Mouse (Mus musculus) thymus, adult 2 months (tissue): Measurements from ENCODE around the gene 4932415D10Rik. TPM values are rescaled to one million over a fixed set of nuclear protein-coding genes. Genes with fewer than 3 reads are reported as not detected.
A peak's percentile ranks its signal among the peaks of the same experiment; 100 is the strongest.

ENCODE experiments used
- DNase-seq: peaks from one replicate; pipeline ENCODE4 v3.0.0; 2021
- H3K27ac ChIP-seq: fragments of 200-500 bp; 2 replicates; pipeline ENCODE4 v1.5.1; 2012; ENCODE audit warnings: low read length, control low read depth; ENCODE audit not compliant: control insufficient read depth, insufficient read depth
- H3K27me3 ChIP-seq: fragments of 200-500 bp; 2 replicates; pipeline ENCODE4 v1.6.1; 2012; ENCODE audit warnings: mild to moderate bottlenecking, low read length, moderate library complexity, mixed read lengths; ENCODE audit not compliant: control insufficient read depth, insufficient read depth
- H3K36me3 ChIP-seq: fragments of 200-500 bp; 2 replicates; pipeline ENCODE4 v1.6.1; 2012; ENCODE audit warnings: mild to moderate bottlenecking, low read length, moderate library complexity; ENCODE audit not compliant: control insufficient read depth, insufficient read depth
- H3K4me1 ChIP-seq: fragments of 200-500 bp; replicated peaks from 2 replicates; pipeline ENCODE4 v1.6.1; 2012; ENCODE audit warnings: low read length; ENCODE audit not compliant: control insufficient read depth, insufficient read depth
- H3K4me3 ChIP-seq: fragments of 200-500 bp; 2 replicates; pipeline ENCODE4 v1.5.1; 2012; ENCODE audit warnings: mild to moderate bottlenecking, low read length, control low read depth, moderate library complexity; ENCODE audit not compliant: control insufficient read depth, insufficient read depth
- CTCF ChIP-seq: fragments of 200-500 bp; IDR thresholded peaks from 2 replicates; pipeline ENCODE4 v1.5.1; 2012; ENCODE audit warnings: mild to moderate bottlenecking, control low read depth, low read length, moderate library complexity, borderline replicate concordance; ENCODE audit not compliant: control insufficient read depth, poor library complexity, insufficient read depth; ENCODE audit errors: extremely low read depth
- POLR2A ChIP-seq: fragments of 200-500 bp; IDR thresholded peaks from 2 replicates; pipeline ENCODE4 v1.6.1; 2012; ENCODE audit warnings: mild to moderate bottlenecking, low read length, control low read depth, moderate library complexity; ENCODE audit not compliant: control insufficient read depth, poor library complexity, insufficient read depth; ENCODE audit errors: extremely low read depth
- WGBS: fragments of 180-500 bp; shearing (Covaris S2); methylation state at CpG from one replicate; pipeline ENCODE4 v1.1.7; 2018; 5-methylcytosine and 5-hydroxymethylcytosine counted together
- polyA plus RNA-seq: library from polyadenylated mRNA; depleted of rRNA; stranded (reverse); fragments of >200 nt; gene quantifications from 2 replicates; pipeline ENCODE4 v1.2.3, GENCODE M21; 2012; rRNA removed

Gene 4932415D10Rik
- not detected in 2 replicates for polyA plus RNA-seq

DNA sequence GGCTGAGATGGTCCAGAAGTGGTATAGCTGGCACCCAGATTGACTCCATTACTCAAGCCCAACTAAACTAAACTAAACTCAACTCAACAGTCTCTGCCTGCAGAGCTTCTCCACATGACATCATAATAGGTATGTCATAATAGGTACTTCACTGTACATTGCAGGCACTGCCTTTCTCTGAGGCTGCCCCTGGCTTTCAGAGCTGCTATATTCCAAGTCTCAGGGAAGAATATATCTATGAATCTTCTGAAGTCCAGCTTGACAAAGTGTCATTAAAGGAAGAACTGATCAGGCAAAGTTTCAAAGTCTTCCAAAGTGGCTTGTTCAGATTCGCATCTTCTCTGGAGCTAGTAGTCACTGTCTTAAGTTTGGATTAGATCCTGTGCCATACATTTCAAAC, at the start of gene 4932415D10Rik:
TSS of gene 4932415D10Rik (minus strand) at position 101 of the 400 bp plus-strand sequence.
- no peak within 1 kb of the TSS for H3K4me3 ChIP-seq
- H3K27ac ChIP-seq, result no peak within 1 kb of the TSS
- TF ChIP-seq POLR2A (no peak), CTCF (no peak)
- H3K36me3 ChIP-seq, result no peaks in the 10 kb centered on the region
- 93% methylated on average over 1 of the region's 1 CpGs for WGBS
- no peaks in the 10 kb centered on the region for H3K27me3 ChIP-seq
- H3K4me1 ChIP-seq, result no peaks in the 10 kb centered on the region
- no peak for DNase-seq

- no peak for TF ChIP-seq POLR2A
- no peak for TF ChIP-seq CTCF
- Histone ChIP-seq H3K27ac (no peak overlapping the region), H3K4me1 (no peaks in the 10 kb centered on the region), H3K4me3 (no peak overlapping the region), H3K36me3 (no peaks in the 10 kb centered on the region), H3K27me3 (no peaks in the 10 kb centered on the region)
- WGBS, result 96% methylated on average over 9 of the region's 9 CpGs
- no peak for DNase-seq
Measured at GRCm38 (mm10) chr10:82361911-82362310, 45.5 kb upstream of the 4932415D10Rik start.

DNA sequence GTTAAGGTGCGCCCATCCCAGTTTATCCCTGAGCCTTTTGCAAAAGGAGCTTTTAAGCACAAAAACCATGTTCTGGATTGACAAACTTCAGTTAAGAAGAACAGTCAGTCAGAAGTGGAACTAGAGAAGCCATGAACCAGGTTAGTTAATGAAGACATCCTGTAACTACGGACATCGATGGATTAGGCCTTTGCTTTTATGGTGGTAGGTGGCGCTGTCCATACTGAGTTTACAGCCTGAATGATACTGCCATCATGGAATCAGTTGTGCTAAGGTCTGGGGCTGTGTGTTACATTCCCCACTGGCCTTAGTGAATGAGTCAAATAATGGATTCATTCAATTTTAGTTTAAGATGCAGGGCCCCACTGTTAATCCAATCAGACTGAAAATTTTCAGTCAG, 39.0 kb upstream of the 4932415D10Rik start:
- Histone ChIP-seq H3K27me3 (no peaks in the 10 kb centered on the region), H3K36me3 (no peaks in the 10 kb centered on the region), H3K27ac (no peak overlapping the region), H3K4me3 (no peak overlapping the region), H3K4me1 (no peaks in the 10 kb centered on the region)
- 100% methylated on average over 4 of the region's 4 CpGs for WGBS
- TF ChIP-seq POLR2A (no peak), CTCF (no peak)
- no peak for DNase-seq

GRCm38 (mm10) chr10:82354083-82355010, 38.0 kb upstream of the 4932415D10Rik start, which contains the start of gene Gm4924:
TSS of gene Gm4924 (plus strand) at chr10:82354255.
- WGBS, result 6% methylated on average over 34 of the region's 34 CpGs
- Histone ChIP-seq H3K27me3 (no peaks in the 10 kb centered on the region), H3K4me1 (no peaks in the 10 kb centered on the region), H3K27ac (peak within 1 kb of the TSS; percentile 90), H3K36me3 (no peaks in the 10 kb centered on the region), H3K4me3 (peak within 1 kb of the TSS; percentile 98)
- DNase-seq, result peak; percentile 87
- TF ChIP-seq POLR2A (peak; percentile 41), CTCF (no peak)

DNA sequence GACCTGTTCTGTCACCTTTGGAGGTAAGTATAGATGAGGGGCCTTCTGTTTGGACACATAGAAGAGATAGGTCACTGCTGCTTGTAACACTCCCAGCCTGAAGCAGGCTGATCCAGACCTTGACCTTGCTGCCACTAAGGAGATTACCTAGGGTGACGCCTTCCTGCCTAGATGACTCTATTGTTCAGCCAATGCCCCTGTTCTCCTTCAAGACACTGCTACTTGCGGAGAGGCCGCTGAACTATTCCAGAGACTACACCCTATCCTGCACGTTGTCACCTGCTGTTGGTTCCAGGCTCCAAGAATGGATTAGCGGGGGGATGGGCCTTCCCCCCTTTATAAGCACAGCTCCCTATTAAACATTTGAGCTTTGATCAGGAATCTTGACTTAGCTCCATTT, 13.4 kb upstream of the 4932415D10Rik start:
- TF ChIP-seq POLR2A (no peak), CTCF (no peak)
- Histone ChIP-seq H3K27ac (no peak overlapping the region), H3K27me3 (no peaks in the 10 kb centered on the region), H3K36me3 (no peaks in the 10 kb centered on the region), H3K4me3 (no peak overlapping the region), H3K4me1 (no peaks in the 10 kb centered on the region)
- no peak for DNase-seq
- 90% methylated on average over 5 of the region's 5 CpGs for WGBS

DNA sequence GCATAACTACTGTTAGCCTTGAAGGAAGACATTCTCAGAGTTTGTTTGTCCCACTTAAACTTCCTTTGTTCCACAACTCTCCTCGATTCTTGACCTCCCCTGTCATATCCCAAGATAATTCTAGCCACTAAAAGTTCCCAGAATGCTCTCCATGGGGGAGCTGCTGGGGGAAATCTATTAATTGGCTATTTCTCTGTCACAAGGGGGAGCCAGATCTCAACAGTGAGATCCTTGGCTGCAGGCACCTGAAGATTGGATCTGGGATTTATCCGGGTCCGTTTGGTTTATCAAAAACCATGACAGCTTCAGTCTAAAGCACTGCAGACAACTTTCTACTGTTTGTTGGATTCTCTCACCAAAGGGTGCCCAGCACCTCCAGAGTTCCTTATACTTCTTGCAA, 3.8 kb upstream of the 4932415D10Rik start:
- WGBS, result 69% methylated on average over 3 of the region's 3 CpGs

More for the DNA sequence above, 3.8 kb upstream of the 4932415D10Rik start:
- H3K36me3 ChIP-seq, result no peaks in the 10 kb centered on the region
- H3K27ac ChIP-seq, result no peak overlapping the region
- H3K4me3 ChIP-seq, result no peak overlapping the region
- no peaks in the 10 kb centered on the region for H3K4me1 ChIP-seq
- no peaks in the 10 kb centered on the region for H3K27me3 ChIP-seq
- DNase-seq, result no peak
- TF ChIP-seq POLR2A (no peak), CTCF (no peak)
